Mouse (Mus musculus) large intestine, adult 2 months (tissue): ENCODE results near the gene Secisbp2l. TPM values are rescaled to one million over a fixed set of nuclear protein-coding genes. Genes with fewer than 3 reads are reported as not detected.

Source experiments
- DNase-seq: peaks from one replicate; pipeline ENCODE4 v3.0.0-alpha.2; 2012; ENCODE audit warnings: low read depth, low spot score
- WGBS: fragments of 180-500 bp; shearing (Covaris S2); methylation state at CpG from one replicate; pipeline ENCODE4 v1.1.7; 2018; 5-methylcytosine and 5-hydroxymethylcytosine counted together
- polyA plus RNA-seq: library from polyadenylated mRNA; depleted of rRNA; stranded (reverse); fragments of >200 nt; gene quantifications from 2 replicates; pipeline ENCODE4 v1.2.3, GENCODE M21; 2012; rRNA removed

The Secisbp2l gene
- 8.4 and 15.1 TPM in 2 replicates for polyA plus RNA-seq

DNA sequence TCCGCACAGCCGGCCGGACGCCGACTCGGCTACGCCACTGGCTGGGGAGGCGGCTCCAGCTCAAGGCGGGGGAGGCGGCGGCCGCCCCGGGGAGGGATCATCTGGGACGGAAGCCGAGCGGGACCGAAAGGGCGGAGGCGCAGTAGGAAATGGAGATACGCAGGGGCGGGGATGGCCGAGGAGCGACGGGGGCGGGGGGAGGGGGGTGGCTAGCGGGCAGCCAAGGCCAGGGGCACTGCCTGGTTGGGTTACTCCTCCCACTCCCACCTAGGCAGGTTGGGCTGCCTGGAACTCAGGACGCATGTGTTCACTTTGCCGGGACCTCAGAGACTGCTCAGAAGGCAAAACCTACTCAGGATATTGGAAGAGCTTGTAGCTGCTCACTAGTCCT, at the start of gene Secisbp2l:
Gene Secisbp2l (minus strand): TSS at position 152 of the 391 bp plus-strand sequence.
- under 1% methylated on average over 27 of the region's 28 CpGs for WGBS
- DNase-seq, result peak; percentile 58

DNA sequence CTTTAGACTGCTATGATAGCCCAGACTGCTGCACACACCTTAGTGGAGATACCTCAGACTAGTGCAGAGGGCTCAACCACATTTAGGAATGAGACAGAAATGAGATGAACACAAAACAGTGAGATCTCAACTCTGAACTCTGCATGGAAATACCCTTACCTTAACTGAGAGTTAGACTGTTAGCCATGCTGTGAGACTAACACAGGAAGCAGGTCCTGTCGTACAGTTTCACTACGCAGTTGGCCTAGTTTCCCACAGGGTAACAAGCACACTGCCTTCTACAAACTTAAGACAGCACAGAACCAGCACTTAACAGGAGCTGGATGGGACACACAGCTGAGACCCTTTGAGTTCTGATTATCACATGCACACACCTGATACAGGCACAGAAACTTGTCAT, 47.3 kb upstream of the Secisbp2l start:
- 87% methylated on average over 2 of the region's 2 CpGs for WGBS
- no peak for DNase-seq

DNA sequence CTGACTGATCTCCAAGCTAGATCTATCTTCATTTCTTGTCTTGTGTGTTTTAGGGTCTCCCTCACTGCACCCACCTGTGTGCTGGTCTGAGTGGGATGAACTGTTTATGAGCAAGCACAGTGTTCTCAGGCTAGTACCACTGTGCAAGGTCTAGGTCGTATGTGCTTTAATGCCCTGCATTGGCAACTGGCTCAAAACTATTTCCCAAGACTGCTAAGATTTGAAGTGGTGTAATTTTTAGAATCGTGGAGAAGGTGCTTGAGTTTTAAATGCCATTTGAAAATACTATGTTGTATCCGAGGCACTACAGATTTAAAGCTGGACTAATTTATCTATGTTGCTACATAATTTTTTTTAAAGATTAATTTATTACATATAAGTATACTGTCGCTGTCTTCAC, 45.2 kb upstream of the Secisbp2l start:
- no peak for DNase-seq
- 87% methylated on average over 4 of the region's 4 CpGs for WGBS

- 84% methylated on average over 4 of the region's 4 CpGs for WGBS
- DNase-seq, result no peak
Observed at GRCm38 (mm10) chr2:125826201-125826600, 43.5 kb upstream of the Secisbp2l start.

GRCm38 (mm10) chr2:125820397-125820796, 37.7 kb upstream of the Secisbp2l start:
- DNase-seq, result no peak
- WGBS, result 64% methylated on average over 4 of the region's 4 CpGs

DNA sequence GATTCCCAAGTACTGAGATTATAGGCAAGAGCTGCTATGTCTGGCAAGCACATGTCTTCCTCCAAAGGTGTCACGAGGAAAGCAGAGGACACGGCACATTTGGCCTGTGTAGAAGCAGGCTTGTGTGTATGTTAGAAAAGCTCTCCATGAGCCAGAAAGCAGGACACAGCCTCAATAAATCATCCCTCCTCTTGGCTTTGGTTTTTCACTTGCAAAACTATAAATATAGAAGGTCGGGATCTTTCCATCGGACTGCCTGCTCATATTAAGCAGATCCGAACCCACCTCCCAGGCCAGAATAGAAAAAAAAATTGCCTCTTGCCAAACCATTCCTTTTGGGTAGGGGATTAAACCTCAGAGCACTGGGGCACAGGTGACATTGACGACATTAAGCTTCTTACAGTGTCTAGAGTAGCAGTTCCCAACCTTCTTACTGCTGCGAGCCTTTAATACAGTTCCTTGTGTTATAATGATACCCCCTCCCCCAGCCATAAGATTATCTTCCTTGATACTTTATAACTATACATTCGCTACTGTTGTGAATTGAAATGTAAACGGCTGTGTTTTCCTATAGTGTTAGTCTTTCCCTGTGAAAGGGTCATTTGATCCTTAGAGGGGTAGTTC, 31.4 kb upstream of the Secisbp2l start:
- DNase-seq, result no peak
- WGBS, result 54% methylated on average over 9 of the region's 9 CpGs

- no peak for DNase-seq
- WGBS, result 61% methylated on average over 2 of the region's 2 CpGs
Observed at GRCm38 (mm10) chr2:125811332-125811731, 28.7 kb upstream of the Secisbp2l start.

- 87% methylated on average over 7 of the region's 7 CpGs for WGBS
- no peak for DNase-seq
Observed at GRCm38 (mm10) chr2:125809551-125809950, 26.9 kb upstream of the Secisbp2l start.

DNA sequence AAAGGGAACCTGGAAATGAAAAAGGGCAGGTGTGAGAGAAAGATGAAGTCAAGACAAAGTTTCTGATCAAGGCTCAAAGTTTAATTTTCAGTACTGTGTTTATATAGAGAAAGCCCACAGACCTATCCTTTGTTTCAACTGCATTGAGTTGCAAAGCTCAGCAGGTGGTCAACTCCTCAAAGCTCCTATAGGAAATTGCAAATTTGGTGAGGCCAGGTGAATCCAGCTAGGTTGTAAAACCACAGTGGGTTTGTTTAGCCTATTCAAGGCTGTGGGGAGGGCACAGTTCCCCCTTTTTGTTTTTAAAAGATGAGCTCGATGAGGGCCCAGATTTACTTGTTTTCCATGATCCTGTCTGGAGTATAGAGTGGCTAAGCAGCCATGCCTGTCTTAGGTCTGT, 23.2 kb upstream of the Secisbp2l start:
- DNase-seq, result no peak
- WGBS, result 43% methylated on average over 1 of the region's 1 CpGs

DNA sequence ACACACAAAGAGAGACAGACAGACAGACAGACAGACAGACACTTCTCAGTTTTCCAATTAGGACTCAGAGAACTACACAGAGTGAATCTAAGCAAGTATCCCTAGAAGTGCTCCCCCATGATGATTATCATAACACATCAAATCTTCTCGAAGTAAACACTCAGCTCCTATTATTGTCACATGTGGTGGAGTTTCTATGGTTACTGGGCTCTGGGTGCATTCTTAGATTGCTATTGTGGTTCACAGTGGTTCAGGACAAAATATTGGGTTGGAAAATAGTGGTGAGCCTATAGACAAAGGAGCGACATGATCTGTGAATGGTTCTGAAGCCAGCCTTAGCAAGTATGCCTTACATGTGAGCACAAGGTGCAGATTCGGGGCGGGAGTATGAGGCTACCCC, 19.3 kb upstream of the Secisbp2l start:
- 70% methylated on average over 4 of the region's 4 CpGs for WGBS

GRCm38 (mm10) chr2:125801038-125801437, 18.4 kb upstream of the Secisbp2l start:
- no peak for DNase-seq
- WGBS, result 35% methylated on average over 8 of the region's 8 CpGs

More for the DNA sequence above, 19.3 kb upstream of the Secisbp2l start:
- DNase-seq, result no peak

DNA sequence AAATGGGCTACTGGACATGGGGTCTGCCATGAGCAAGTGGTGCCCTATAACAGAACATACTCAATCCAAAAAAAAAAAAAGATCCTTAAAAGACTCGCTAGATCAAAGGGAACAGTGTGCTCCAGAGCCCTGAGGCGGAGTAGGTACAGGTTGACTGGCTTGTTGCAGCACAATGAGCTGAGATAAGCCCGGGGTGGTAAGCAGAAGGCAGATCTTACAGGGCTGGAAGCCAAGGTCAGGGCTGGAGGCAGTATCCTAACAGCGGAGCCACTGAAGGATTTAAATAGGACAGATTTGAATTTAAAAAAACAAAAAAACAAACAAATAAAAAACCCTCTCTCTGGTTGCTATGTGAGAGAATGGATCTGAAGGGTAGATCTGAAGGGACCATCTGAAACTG, 17.8 kb upstream of the Secisbp2l start:
- DNase-seq, result no peak
- WGBS, result 42% methylated on average over 4 of the region's 4 CpGs

- no peak for DNase-seq
Observed at GRCm38 (mm10) chr2:125797872-125798271, 15.2 kb upstream of the Secisbp2l start.

- WGBS, result 61% methylated on average over 2 of the region's 2 CpGs
- DNase-seq, result no peak
Observed at GRCm38 (mm10) chr2:125795118-125795517, 12.4 kb upstream of the Secisbp2l start.

DNA sequence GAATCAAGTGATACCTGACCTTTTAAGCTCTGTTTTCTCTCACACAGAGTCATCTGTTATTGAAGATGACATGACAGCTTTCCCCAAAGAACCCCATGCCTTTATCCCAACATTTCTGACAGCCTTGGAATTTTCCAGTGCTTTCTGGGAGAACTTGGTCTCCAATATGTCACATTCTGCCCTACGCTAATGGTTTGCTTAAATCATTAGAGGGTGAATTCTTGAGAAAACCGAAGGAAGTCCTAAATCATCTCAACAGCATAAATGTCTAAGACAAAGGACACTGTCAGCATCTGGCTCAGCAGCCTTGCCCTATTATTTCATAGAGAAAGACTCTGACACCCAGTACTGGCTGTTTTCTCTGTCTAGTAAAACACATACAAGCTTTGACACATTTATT, 11.5 kb upstream of the Secisbp2l start:
- 60% methylated on average over 2 of the region's 2 CpGs for WGBS
- no peak for DNase-seq

GRCm38 (mm10) chr2:125792879-125793261, 10.2 kb upstream of the Secisbp2l start:
- WGBS, result 62% methylated on average over 11 of the region's 11 CpGs
- no peak for DNase-seq

- DNase-seq, result no peak
- WGBS, result 58% methylated on average over 2 of the region's 2 CpGs
Observed at GRCm38 (mm10) chr2:125792144-125792878, 9.6 kb upstream of the Secisbp2l start.

DNA sequence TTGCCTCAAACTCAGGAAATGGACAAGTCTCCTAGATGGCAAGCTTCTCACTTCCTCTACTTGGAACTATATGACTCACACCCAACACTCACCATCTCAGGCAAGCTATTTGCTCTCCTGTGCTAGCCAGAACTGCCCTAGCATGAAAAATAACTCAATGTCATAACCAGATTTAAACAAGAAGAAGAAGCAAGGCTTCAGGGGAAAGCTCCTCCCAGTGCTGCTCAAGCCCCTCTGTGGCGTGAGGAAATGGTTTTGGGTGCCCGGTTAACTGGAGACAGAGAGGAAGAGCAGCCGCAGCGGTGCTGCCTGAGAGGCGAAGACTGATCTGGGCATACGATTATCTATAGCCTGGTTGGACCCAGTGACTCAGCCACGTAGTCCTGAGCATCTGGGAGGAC, 8.8 kb upstream of the Secisbp2l start:
- no peak for DNase-seq
- WGBS, result 72% methylated on average over 7 of the region's 7 CpGs

GRCm38 (mm10) chr2:125790242-125790641, 7.6 kb upstream of the Secisbp2l start:
- 89% methylated on average over 4 of the region's 4 CpGs for WGBS
- no peak for DNase-seq

DNA sequence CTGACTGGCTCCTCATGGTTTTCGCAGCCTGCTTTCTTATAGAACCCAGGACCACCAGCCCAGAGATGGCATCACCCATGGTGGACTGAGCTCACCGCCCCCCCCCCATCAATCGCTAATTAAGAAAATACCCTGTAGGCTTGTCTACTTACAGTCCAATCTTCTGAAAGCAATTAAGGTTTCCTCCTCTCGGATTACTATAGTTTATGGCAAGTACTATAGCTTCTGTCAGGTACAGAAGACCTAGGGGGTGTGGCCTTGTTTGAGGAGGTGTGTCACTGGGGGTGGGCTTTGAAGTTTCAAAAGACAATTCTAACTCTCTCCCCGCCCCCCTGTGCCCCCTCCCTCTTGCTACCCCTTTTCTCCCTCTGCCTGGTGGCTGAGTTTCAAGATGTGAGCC, 6.6 kb upstream of the Secisbp2l start:
- WGBS, result 60% methylated on average over 5 of the region's 5 CpGs

DNA sequence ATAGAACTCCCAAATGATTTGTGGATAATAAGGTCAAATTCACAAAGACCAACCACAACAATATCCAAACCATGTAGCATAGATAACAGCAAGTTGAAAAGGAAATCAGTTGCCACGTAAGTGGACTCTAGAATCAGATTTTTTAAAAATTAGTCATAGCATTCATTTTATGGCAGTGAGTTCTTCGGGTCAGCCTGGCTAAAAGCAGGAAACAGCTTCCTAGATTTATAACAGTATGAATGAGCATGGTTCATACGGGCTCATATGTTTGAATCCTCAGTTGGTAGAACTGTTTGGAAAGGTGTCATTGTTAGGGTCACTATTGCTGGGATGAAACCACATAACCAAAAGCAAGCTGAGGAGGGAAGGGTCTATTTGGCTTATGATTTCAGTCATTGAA, 6.1 kb upstream of the Secisbp2l start:
- 8% methylated on average over 3 of the region's 3 CpGs for WGBS
- no peak for DNase-seq

More for the DNA sequence above, 6.6 kb upstream of the Secisbp2l start:
- DNase-seq, result no peak
